Mouse (Mus musculus) testis, adult 2 months (tissue): ENCODE data around the gene Akap13. TPM values are rescaled to one million over a fixed set of nuclear protein-coding genes. Genes with fewer than 3 reads are reported as not detected.

Experiments used
- H3K27ac ChIP-seq: fragments of 200-500 bp; 2 replicates; pipeline ENCODE4 v1.5.1; 2012; ENCODE audit warnings: low read depth, low read length; ENCODE audit not compliant: control insufficient read depth, insufficient read depth
- H3K27me3 ChIP-seq: fragments of 200-500 bp; 2 replicates; pipeline ENCODE4 v1.6.1; 2012; ENCODE audit warnings: mild to moderate bottlenecking, low read length, moderate library complexity; ENCODE audit not compliant: control insufficient read depth, insufficient read depth
- H3K36me3 ChIP-seq: fragments of 200-500 bp; 2 replicates; pipeline ENCODE4 v1.6.1; 2012; ENCODE audit warnings: mild to moderate bottlenecking, low read length; ENCODE audit not compliant: control insufficient read depth, insufficient read depth
- H3K4me1 ChIP-seq: fragments of 200-500 bp; 2 replicates; pipeline ENCODE4 v1.6.1; 2012; ENCODE audit warnings: low read length; ENCODE audit not compliant: control insufficient read depth, insufficient read depth
- H3K4me3 ChIP-seq: fragments of 200-500 bp; 2 replicates; pipeline ENCODE4 v1.5.1; 2012; ENCODE audit warnings: low read depth, mild to moderate bottlenecking, low read length, moderate library complexity, mixed read lengths; ENCODE audit not compliant: control insufficient read depth
- CTCF ChIP-seq: fragments of 200-500 bp; IDR thresholded peaks from 2 replicates; pipeline ENCODE4 v1.5.1; 2012; ENCODE audit warnings: low read depth, mild to moderate bottlenecking, inconsistent platforms, low read length, moderate library complexity; ENCODE audit not compliant: control insufficient read depth, insufficient read depth, insufficient replicate concordance
- POLR2A ChIP-seq: fragments of 200-500 bp; IDR thresholded peaks from 2 replicates; pipeline ENCODE4 v1.6.1; 2012; ENCODE audit warnings: low read depth, mild to moderate bottlenecking, inconsistent platforms, low read length, moderate library complexity; ENCODE audit not compliant: control insufficient read depth
- polyA plus RNA-seq: library from polyadenylated mRNA; depleted of rRNA; stranded (reverse); fragments of >200 nt; gene quantifications from 2 replicates; pipeline ENCODE4 v1.2.3, GENCODE M21; 2012

Akap13 gene
- polyA plus RNA-seq, 1 experiment: 4.1 TPM

DNA sequence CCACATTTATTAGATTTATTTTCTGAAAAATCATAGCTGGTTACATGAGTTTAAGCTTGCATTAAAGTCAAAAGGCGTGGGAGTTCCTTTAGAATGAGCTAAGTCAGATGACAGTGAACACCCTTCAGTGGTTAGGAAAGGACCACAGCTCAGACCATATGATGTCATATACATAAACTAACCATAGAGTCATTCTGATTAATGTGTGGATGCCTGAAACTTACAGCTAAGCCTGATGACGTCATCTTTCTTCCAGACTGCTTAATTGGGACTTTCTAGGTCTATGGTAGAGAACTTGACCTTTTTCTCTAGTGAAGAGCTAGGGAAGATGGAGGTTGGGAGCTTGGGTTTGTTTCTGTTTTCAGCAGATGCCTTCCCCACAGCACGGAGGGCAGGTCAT is 211.6 kb downstream of the Akap13 start:
- H3K27me3 ChIP-seq: no peaks in the 10 kb centered on the region
- no peaks in the 10 kb centered on the region for H3K36me3 ChIP-seq
- peak overlapping the region; percentile 25; the same call in 1 of the 2 replicates for H3K27ac ChIP-seq
- no peak overlapping the region for H3K4me3 ChIP-seq
- TF ChIP-seq CTCF (no peak), POLR2A (no peak)
- H3K4me1 ChIP-seq: no peaks in the 10 kb centered on the region

DNA sequence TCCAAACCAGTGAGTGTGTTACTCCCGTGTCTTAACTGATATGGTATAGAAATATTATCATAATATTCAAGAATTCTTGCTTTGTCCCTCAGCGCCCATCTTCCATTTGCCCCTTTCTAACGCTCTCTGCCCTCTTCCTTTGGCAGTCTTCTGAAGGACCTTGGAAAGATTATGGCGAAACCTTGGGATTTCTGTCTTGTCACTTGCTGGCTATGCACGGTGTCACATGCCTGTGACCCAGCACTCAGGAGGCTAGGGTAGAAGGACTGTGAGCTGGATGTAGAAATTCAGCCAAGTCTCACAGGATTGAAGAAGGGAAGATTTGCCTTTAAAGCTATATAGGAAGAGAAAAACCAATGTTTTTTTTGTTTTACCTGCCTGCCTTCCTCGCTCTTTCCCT is 212.2 kb downstream of the Akap13 start:
- H3K27ac ChIP-seq: no peak overlapping the region
- no peaks in the 10 kb centered on the region for H3K27me3 ChIP-seq
- H3K4me3 ChIP-seq: no peak overlapping the region
- H3K36me3 ChIP-seq: no peaks in the 10 kb centered on the region
- TF ChIP-seq POLR2A (no peak), CTCF (no peak)
- no peaks in the 10 kb centered on the region for H3K4me1 ChIP-seq

DNA sequence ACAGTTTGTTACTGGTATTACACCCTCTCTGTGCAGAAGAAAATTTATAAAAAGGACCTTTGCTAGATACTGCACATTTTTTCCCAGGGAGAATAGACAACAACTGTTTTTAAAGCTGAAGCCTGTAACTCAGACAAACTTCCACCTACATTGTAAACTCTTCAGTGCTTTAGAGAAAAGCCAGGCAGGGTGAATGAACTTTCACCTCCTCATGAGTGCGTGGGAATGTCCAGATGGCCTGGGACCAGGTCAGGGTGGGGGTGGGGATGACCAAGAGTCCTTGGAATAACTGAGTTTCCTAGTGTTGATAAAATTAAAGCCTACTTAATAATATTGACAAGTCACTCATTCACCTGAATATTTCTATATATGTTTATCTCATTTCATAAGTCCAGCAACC is 213.1 kb downstream of the Akap13 start:
- no peak overlapping the region for H3K27ac ChIP-seq
- H3K27me3 ChIP-seq: no peaks in the 10 kb centered on the region
- TF ChIP-seq CTCF (no peak), POLR2A (no peak)
- H3K4me3 ChIP-seq: no peak overlapping the region
- no peaks in the 10 kb centered on the region for H3K36me3 ChIP-seq
- no peaks in the 10 kb centered on the region for H3K4me1 ChIP-seq

DNA sequence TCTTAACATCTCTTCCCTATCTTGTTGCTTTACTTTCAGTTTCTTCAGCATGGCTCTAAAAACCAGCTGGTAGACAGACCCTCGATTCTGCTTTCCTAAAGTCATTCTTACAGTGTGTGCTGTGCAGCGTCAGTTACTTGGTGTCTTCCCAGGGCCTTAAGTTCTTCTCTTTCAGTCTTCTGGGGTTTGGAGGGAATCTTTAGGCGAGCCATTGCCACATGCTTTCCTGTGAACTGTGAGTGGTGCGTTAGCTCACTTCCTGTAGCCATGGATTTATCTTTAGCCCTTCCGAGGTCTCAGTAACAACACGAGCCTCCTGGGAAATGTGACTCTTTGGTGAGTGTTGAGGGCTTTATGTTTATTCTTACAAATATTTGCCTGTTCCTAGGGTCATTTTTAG is 214.1 kb downstream of the Akap13 start:
- no peak overlapping the region for H3K4me3 ChIP-seq
- H3K27me3 ChIP-seq: no peaks in the 10 kb centered on the region
- no peaks in the 10 kb centered on the region for H3K36me3 ChIP-seq
- H3K27ac ChIP-seq: no peak overlapping the region
- no peak for TF ChIP-seq CTCF
- TF ChIP-seq POLR2A: no peak
- no peaks in the 10 kb centered on the region for H3K4me1 ChIP-seq

DNA sequence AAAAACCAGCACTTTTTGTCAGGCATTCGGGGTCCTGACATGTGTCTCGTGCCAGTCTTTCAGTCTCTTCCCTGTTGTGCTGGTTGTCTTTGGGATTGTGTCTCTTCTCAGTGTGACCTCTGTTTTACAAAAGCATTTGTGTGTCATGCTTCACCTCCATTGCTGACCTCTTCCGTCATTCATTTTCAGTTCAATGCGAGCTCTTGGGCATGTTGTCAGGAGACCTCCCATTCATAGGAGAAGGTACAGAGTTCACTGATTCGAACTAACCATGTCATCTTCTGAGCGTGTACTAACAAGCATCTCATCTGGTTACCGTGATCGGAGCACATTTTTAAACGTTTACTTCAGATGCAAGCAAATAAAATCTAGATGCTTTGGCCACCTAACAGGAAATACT is 224.3 kb downstream of the Akap13 start:
- no peak for TF ChIP-seq POLR2A
- no peak for TF ChIP-seq CTCF
- no peak overlapping the region for H3K27ac ChIP-seq
- no peaks in the 10 kb centered on the region for H3K4me1 ChIP-seq
- no peaks in the 10 kb centered on the region for H3K27me3 ChIP-seq
- peaks cover 2% of the 10 kb centered on the region; the same call in 1 of the 2 replicates for H3K36me3 ChIP-seq
- H3K4me3 ChIP-seq: no peak overlapping the region

DNA sequence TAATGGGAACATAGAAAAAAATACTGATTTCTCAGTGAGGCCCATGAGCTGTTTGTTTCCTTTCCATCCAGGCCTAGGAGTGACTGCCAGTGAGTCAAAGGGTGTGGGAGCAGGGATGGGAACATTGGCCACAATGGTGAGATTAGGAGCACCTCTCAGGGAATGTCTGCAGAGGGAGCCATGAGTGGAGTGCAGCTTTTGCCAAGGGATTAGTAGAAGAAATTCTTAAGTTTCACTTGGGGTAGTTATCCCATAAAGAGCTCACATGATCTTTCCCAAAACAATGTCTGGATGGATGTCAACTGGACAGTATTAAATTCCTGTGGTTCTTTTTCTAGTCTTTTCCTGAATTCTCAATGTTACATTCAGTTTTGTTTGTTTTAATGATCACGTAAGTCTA is 227.6 kb downstream of the Akap13 start:
- TF ChIP-seq CTCF (no peak), POLR2A (no peak)
- no peak overlapping the region for H3K27ac ChIP-seq

DNA sequence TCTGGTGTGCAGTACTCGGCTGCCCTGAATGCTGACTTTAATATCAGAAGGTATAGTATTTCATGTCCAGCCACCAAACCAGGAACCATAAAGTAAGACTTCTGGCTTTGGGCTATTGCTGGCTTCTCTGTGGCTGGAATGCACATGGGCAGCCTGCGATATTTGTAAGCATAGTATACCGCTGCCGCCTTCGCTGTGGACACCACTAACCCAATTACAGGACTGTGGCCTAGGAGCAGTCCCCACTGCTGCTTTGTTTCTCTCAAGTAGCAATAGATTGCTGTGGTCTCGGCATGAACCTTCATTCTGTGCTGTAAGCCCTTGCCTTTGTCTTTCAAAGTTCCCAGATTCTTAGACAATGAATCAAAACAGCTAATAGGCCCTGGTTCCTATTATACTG is 228.1 kb downstream of the Akap13 start:
- no peak for TF ChIP-seq POLR2A
- no peak for TF ChIP-seq CTCF
- Histone ChIP-seq H3K27me3 (no peaks in the 10 kb centered on the region), H3K4me1 (no peaks in the 10 kb centered on the region), H3K4me3 (no peak overlapping the region), H3K36me3 (no peaks in the 10 kb centered on the region), H3K27ac (no peak overlapping the region)

More for the DNA sequence above, 227.6 kb downstream of the Akap13 start:
- H3K27me3 ChIP-seq: no peaks in the 10 kb centered on the region
- H3K4me1 ChIP-seq: no peaks in the 10 kb centered on the region
- no peaks in the 10 kb centered on the region for H3K36me3 ChIP-seq
- no peak overlapping the region for H3K4me3 ChIP-seq

DNA sequence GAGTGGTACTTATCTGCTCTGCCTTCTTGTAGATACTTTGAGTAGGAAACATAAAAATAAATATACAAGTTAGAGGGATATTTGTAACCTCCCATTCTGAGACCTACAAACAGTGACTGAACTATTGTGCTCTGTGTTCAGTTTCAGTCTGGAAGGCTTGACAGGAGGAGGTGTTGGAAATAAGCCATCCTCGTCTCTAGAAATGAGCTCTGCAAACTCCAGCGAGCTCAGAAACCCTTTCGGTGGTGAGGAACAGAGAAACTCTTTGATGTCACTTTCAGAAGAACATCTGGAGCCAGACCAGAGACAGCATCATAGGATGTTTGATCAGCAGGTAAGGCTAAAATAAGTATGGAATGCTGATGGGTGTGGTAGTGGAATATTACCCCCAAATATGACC is 229.6 kb downstream of the Akap13 start:
- no peaks in the 10 kb centered on the region for H3K4me1 ChIP-seq
- no peaks in the 10 kb centered on the region for H3K36me3 ChIP-seq
- no peak overlapping the region for H3K27ac ChIP-seq
- no peaks in the 10 kb centered on the region for H3K27me3 ChIP-seq
- TF ChIP-seq POLR2A: no peak
- TF ChIP-seq CTCF: no peak
- no peak overlapping the region for H3K4me3 ChIP-seq
